Mouse (Mus musculus) hindbrain, embryonic 13.5 days (tissue): ENCODE data around the gene Clec2l. TPM values are rescaled to one million over a fixed set of nuclear protein-coding genes. Genes with fewer than 3 reads are reported as not detected.
A peak's percentile ranks its signal among the peaks of the same experiment; 100 is the strongest.

ENCODE experiments used
- ATAC-seq: fragments of 200-750 bp; cut with Nextera tagmentation; 2 replicates; pipeline ENCODE4 v1.8.0; 2017; ENCODE audit warnings: moderate TSS enrichment; ENCODE audit not compliant: low FRiP score
- H3K27ac ChIP-seq: fragments of 300-500 bp; sonication (generic); 2 replicates; pipeline ENCODE4 v1.5.1; 2015; ENCODE audit warnings: inconsistent platforms, mild to moderate bottlenecking, moderate library complexity
- H3K27me3 ChIP-seq: fragments of 300-500 bp; sonication (generic); 2 replicates; pipeline ENCODE4 v1.6.1; 2015; ENCODE audit warnings: mild to moderate bottlenecking, inconsistent platforms
- H3K36me3 ChIP-seq: fragments of 300-500 bp; sonication (generic); 2 replicates; pipeline ENCODE4 v1.6.1; 2015; ENCODE audit warnings: mild to moderate bottlenecking, inconsistent platforms
- H3K4me1 ChIP-seq: fragments of 300-500 bp; sonication (generic); replicated peaks from 2 replicates; pipeline ENCODE4 v1.6.1; 2015; ENCODE audit warnings: inconsistent platforms
- H3K4me2 ChIP-seq: fragments of 300-500 bp; sonication (generic); 2 replicates; pipeline ENCODE4 v1.6.1; 2015; ENCODE audit warnings: inconsistent platforms, mild to moderate bottlenecking, moderate library complexity
- H3K4me3 ChIP-seq: fragments of 300-500 bp; sonication (generic); 2 replicates; pipeline ENCODE4 v1.5.1; 2015; ENCODE audit warnings: mild to moderate bottlenecking, inconsistent platforms
- H3K9ac ChIP-seq: fragments of 300-500 bp; sonication (generic); 2 replicates; pipeline ENCODE4 v1.6.1; 2015; ENCODE audit warnings: mild to moderate bottlenecking, inconsistent platforms
- H3K9me3 ChIP-seq: fragments of 300-500 bp; sonication (generic); 2 replicates; pipeline ENCODE4 v1.6.1; 2016; ENCODE audit warnings: inconsistent platforms
- WGBS: fragments of 180-500 bp; shearing (Covaris S2); methylation state at CpG from one replicate; pipeline ENCODE4 v1.1.7; 2015; 5-methylcytosine and 5-hydroxymethylcytosine counted together
- polyA plus RNA-seq: library from polyadenylated mRNA; unstranded; fragments of >200 nt; fragmentation: Nextera tagmentation; extraction: Ambion mirVana; gene quantifications from 2 replicates; pipeline ENCODE4 v1.2.1, GENCODE M21; 2015

The Clec2l gene
- polyA plus RNA-seq, 1 experiment from 2014 or later, result 8.9 TPM

- no peak overlapping the region for H3K27ac ChIP-seq
- WGBS, result 92% methylated on average over 3 of the region's 3 CpGs
- no peak for ATAC-seq
Observed at GRCm38 (mm10) chr6:38672011-38672410, 9.1 kb downstream of the Clec2l start.

GRCm38 (mm10) chr6:38676217-38676616 is 13.3 kb downstream of the Clec2l start:
- H3K9ac ChIP-seq, result no peak overlapping the region

More at GRCm38 (mm10) chr6:38672011-38672410, 9.1 kb downstream of the Clec2l start:
- H3K4me2 ChIP-seq, result no peak overlapping the region
- H3K9ac ChIP-seq, result no peak overlapping the region
- 0 out of 2 replicates have a peak, but pooled peaks cover 4% of the 10 kb centered on the region for H3K36me3 ChIP-seq
- no peaks in the 10 kb centered on the region for H3K9me3 ChIP-seq
- H3K27me3 ChIP-seq, result 0 out of 2 replicates have a peak, but pooled peaks cover 4% of the 10 kb centered on the region
- H3K4me3 ChIP-seq, result no peak overlapping the region
- no peaks in the 10 kb centered on the region for H3K4me1 ChIP-seq

DNA sequence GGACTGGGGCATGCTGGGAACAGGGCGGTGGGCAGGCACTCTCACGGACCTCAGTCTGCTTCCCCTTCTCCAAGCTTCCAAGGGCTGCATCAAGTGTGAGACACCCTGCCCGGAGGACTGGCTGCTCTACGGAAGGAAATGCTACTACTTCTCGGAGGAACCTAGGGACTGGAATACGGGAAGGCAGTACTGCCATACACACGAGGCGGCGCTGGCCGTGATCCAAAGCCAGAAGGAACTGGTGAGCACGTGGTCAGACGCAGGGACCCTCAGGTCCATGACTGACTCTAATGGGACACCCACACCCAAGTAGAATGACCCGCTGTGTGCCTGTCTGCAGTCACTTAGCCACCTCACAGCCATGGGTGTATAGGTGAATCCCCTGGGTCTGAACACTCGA is 13.9 kb downstream of the Clec2l start:
- Histone ChIP-seq H3K9me3 (no peaks in the 10 kb centered on the region), H3K36me3 (peaks cover 8% of the 10 kb centered on the region), H3K4me3 (no peak overlapping the region), H3K4me1 (no peaks in the 10 kb centered on the region), H3K27me3 (no peaks in the 10 kb centered on the region), H3K9ac (no peak overlapping the region), H3K4me2 (no peak overlapping the region), H3K27ac (no peak overlapping the region)
- no peak for ATAC-seq
- 87% methylated on average over 14 of the region's 14 CpGs for WGBS

More at GRCm38 (mm10) chr6:38676217-38676616, 13.3 kb downstream of the Clec2l start:
- WGBS, result 92% methylated on average over 6 of the region's 6 CpGs
- H3K27me3 ChIP-seq, result no peaks in the 10 kb centered on the region
- H3K4me2 ChIP-seq, result no peak overlapping the region
- no peaks in the 10 kb centered on the region for H3K9me3 ChIP-seq
- H3K36me3 ChIP-seq, result peaks cover 8% of the 10 kb centered on the region
- no peaks in the 10 kb centered on the region for H3K4me1 ChIP-seq
- no peak overlapping the region for H3K27ac ChIP-seq
- no peak for ATAC-seq
- no peak overlapping the region for H3K4me3 ChIP-seq

DNA sequence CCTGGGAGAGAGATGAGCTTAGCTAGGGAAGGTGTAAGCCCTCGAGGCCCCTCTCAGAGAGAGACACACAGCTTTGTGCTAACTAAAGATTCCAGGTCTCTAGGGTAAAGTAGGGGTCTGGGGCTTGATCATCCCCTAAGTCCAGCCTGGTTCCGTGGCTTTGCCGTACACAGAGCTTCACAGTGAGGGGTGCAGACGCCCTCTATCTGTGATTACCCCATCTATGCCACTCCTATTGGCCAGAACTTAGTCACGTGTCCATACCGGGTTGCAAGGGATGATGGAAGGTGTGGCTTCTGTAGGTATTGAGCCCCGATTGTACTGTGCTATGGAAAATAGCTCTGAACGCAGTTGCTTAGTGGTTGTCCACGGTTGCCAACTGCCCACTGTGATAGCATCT is 14.8 kb downstream of the Clec2l start:
- no peak for ATAC-seq
- 73% methylated on average over 9 of the region's 9 CpGs for WGBS
- no peaks in the 10 kb centered on the region for H3K27me3 ChIP-seq
- no peaks in the 10 kb centered on the region for H3K4me1 ChIP-seq
- peaks cover 8% of the 10 kb centered on the region for H3K36me3 ChIP-seq
- H3K4me2 ChIP-seq, result no peak overlapping the region
- H3K4me3 ChIP-seq, result no peak overlapping the region
- no peak overlapping the region for H3K27ac ChIP-seq
- no peak overlapping the region for H3K9ac ChIP-seq
- no peaks in the 10 kb centered on the region for H3K9me3 ChIP-seq

DNA sequence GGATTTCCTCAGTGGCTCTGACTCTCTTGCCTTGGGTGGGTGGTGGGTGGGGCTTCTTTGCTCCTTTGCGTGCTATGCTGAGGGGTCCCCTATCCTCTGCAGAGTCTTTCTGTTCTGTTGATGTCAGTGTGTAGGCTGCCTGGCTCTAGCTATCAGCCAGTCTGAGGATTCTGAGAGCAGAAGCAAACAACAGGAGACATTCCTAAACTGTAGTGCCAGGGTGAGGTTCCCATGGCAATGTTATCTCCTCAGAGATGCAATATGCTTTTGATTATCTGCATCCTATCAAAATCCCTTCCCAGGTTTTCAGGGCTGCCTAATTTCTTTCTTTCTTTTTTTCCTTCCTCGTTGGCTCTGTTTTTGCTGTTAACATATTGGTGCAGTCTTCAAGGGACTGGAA is 19.7 kb downstream of the Clec2l start:
- WGBS, result 77% methylated on average over 2 of the region's 2 CpGs
- H3K36me3 ChIP-seq, result peaks cover 4% of the 10 kb centered on the region; the same call in 1 of the 2 replicates

DNA sequence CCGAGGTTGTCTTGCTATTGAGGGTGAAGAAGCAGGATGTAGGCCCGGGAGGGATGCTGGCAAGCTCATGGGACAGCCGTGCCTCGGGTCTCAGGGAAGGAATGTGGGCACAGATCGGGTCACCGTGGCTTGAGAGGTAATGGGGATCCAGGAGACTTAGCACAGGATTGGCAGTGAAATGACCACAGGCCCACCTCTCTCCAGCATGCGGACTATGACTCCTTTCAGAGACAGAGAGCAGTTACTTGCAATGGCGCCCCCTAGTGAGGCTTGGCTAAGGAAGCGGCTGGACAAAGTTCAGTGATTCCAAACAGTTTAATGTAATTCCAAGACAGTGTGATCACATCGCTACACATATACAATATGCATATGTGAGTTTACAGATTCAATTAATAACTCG is 24.3 kb downstream of the Clec2l start:
- Histone ChIP-seq H3K4me2 (no peak overlapping the region), H3K27ac (no peak overlapping the region), H3K4me3 (no peak overlapping the region), H3K27me3 (no peaks in the 10 kb centered on the region), H3K4me1 (no peaks in the 10 kb centered on the region), H3K9ac (no peak overlapping the region), H3K9me3 (no peaks in the 10 kb centered on the region), H3K36me3 (peaks cover 15% of the 10 kb centered on the region)
- ATAC-seq, result peak; percentile 39; the same call in 1 of the 2 replicates
- WGBS, result 64% methylated on average over 11 of the region's 11 CpGs

More for the DNA sequence above, 19.7 kb downstream of the Clec2l start:
- Histone ChIP-seq H3K9ac (no peak overlapping the region), H3K27me3 (no peaks in the 10 kb centered on the region), H3K9me3 (no peaks in the 10 kb centered on the region), H3K4me3 (no peak overlapping the region), H3K27ac (no peak overlapping the region), H3K4me2 (no peak overlapping the region), H3K4me1 (no peaks in the 10 kb centered on the region)
- no peak for ATAC-seq

- no peaks in the 10 kb centered on the region for H3K9me3 ChIP-seq
- WGBS, result 88% methylated on average over 10 of the region's 10 CpGs
- H3K4me2 ChIP-seq, result no peak overlapping the region
- H3K4me3 ChIP-seq, result no peak overlapping the region
- no peaks in the 10 kb centered on the region for H3K27me3 ChIP-seq
- ATAC-seq, result 0 out of 2 replicates have a peak, but pooled peaks have one; percentile 62
- peaks cover 30% of the 10 kb centered on the region for H3K36me3 ChIP-seq
- no peaks in the 10 kb centered on the region for H3K4me1 ChIP-seq
- no peak overlapping the region for H3K27ac ChIP-seq
- no peak overlapping the region for H3K9ac ChIP-seq
Observed at GRCm38 (mm10) chr6:38688841-38689240, 26.0 kb downstream of the Clec2l start.

DNA sequence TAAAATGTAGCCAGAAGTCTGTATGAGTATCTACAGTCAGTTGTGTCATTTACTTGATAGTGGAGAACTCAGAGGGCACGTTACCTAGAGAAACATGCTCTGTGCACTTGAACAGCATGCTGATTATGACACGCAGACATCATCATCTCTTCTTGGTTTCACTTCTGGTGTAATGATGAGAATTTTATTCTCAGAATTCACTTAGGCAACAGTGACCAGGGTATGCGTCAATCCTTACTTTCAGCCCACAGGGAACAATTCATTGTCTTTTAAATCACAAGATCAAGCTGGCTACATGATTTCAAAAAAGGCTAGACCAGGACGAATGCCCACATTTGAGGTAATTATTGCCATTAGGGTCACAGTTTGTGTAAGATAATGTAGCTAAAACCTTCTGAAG is 27.7 kb downstream of the Clec2l start:
- Histone ChIP-seq H3K4me1 (no peaks in the 10 kb centered on the region), H3K9me3 (no peaks in the 10 kb centered on the region), H3K27ac (no peak overlapping the region), H3K36me3 (peaks cover 45% of the 10 kb centered on the region), H3K27me3 (no peaks in the 10 kb centered on the region), H3K9ac (no peak overlapping the region), H3K4me2 (no peak overlapping the region), H3K4me3 (no peak overlapping the region)
- 80% methylated on average over 4 of the region's 4 CpGs for WGBS
- ATAC-seq, result no peak

DNA sequence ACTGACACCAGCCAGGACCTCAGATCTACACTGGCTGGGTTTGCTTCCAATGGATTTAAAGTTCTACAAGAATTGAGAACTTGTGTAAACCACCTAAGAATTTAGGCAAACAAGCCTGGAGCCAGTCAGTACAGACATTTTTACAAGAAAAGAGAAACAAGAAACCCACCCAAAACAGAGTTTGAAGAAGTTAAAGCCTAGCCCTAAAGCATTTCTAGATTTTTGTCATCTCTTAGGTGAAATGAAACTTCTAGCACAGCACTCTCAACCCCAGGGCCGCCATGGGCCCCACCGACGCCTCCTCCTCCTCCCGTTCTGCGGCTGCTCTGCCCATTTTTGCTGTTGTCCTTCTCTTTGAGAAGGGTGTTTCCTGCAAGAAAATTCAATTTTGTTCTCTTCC is 28.2 kb downstream of the Clec2l start:
- H3K4me3 ChIP-seq, result no peak overlapping the region
- H3K4me1 ChIP-seq, result no peaks in the 10 kb centered on the region
- peaks cover 49% of the 10 kb centered on the region for H3K36me3 ChIP-seq
- no peaks in the 10 kb centered on the region for H3K9me3 ChIP-seq
- H3K27me3 ChIP-seq, result no peaks in the 10 kb centered on the region
- no peak overlapping the region for H3K4me2 ChIP-seq
- no peak for ATAC-seq
- H3K9ac ChIP-seq, result no peak overlapping the region
- no peak overlapping the region for H3K27ac ChIP-seq
- whole genome bisulfite sequencing, result 89% methylated on average over 5 of the region's 5 CpGs

DNA sequence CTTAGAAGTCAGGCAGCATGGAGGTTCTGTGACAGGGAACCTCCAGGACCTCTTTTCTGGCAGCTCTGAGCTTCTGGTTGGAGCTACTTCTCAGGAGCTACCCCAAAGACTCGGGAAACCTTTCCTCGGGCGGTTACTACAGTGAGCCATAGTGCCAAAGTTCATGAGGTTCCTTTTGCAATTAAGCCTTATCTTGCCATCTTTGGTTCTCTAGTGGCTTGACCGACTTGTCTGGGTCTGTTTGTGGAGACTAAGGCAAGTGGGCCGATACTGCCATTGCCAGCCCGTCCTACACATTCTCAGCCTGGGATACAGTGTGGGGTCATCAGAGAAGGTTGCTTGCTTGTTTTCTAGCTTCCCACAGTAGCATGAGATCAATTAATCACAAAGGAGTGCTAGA is 29.7 kb downstream of the Clec2l start:
- no peak overlapping the region for H3K4me2 ChIP-seq
- H3K27ac ChIP-seq, result no peak overlapping the region
- no peaks in the 10 kb centered on the region for H3K27me3 ChIP-seq
- H3K36me3 ChIP-seq, result peaks cover 62% of the 10 kb centered on the region
- WGBS, result 94% methylated on average over 6 of the region's 6 CpGs
- H3K4me1 ChIP-seq, result no peaks in the 10 kb centered on the region
- no peaks in the 10 kb centered on the region for H3K9me3 ChIP-seq
- no peak overlapping the region for H3K9ac ChIP-seq
- no peak overlapping the region for H3K4me3 ChIP-seq
- no peak for ATAC-seq

DNA sequence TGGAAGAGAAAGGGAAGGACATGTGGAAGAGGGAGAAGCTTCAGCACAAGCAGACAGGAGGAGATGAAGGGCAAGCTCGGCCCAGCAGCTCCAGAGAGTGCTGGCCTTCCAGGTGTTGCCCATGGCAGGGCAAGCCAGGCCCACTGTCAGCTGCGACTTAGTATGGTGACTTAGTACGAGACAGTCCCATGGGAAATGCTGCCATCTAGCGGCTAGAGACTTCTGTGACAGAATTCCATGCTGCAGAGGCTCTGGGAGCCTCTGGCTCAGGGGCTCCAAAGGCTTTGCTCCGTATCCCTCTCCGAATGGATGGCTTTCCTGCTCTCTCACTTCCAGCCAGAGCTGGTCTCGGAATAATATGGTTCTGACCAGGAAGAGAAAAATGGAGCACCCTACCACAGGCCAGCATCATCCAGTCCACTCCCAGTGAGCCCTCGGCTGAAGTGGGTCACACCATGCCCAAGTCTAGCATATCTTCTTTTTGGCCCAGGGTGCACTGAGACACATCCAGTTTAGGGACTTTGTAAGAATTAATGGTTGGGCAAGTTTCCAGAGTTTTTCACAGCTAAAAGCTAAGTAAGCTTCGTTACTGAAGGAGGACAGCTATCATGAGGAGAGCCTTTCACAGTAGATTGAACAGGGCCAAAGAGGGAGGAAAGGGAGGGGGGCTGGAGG is 32.6 kb downstream of the Clec2l start:
- H3K9ac ChIP-seq, result no peak overlapping the region
- H3K9me3 ChIP-seq, result no peaks in the 10 kb centered on the region
- peaks cover 82% of the 10 kb centered on the region for H3K36me3 ChIP-seq
- H3K27ac ChIP-seq, result no peak overlapping the region
- H3K27me3 ChIP-seq, result no peaks in the 10 kb centered on the region
- ATAC-seq, result peak; percentile 62; the same call in 1 of the 2 replicates
- H3K4me1 ChIP-seq, result no peaks in the 10 kb centered on the region
- WGBS, result 28% methylated on average over 9 of the region's 9 CpGs
- H3K4me3 ChIP-seq, result no peak overlapping the region
- H3K4me2 ChIP-seq, result no peak overlapping the region

GRCm38 (mm10) chr6:38696570-38696969 is 33.7 kb downstream of the Clec2l start:
- H3K27ac ChIP-seq, result peak overlapping the region; percentile 55
- WGBS, result 67% methylated on average over 9 of the region's 9 CpGs

More at GRCm38 (mm10) chr6:38696570-38696969, 33.7 kb downstream of the Clec2l start:
- no peak for ATAC-seq
- H3K27me3 ChIP-seq, result no peaks in the 10 kb centered on the region
- no peaks in the 10 kb centered on the region for H3K4me1 ChIP-seq
- H3K4me3 ChIP-seq, result no peak overlapping the region
- H3K4me2 ChIP-seq, result no peak overlapping the region
- no peaks in the 10 kb centered on the region for H3K9me3 ChIP-seq
- no peak overlapping the region for H3K9ac ChIP-seq
- H3K36me3 ChIP-seq, result peaks cover 87% of the 10 kb centered on the region
